Mouse (Mus musculus): ENCODE measurements around the gene Disp2.

DNA sequence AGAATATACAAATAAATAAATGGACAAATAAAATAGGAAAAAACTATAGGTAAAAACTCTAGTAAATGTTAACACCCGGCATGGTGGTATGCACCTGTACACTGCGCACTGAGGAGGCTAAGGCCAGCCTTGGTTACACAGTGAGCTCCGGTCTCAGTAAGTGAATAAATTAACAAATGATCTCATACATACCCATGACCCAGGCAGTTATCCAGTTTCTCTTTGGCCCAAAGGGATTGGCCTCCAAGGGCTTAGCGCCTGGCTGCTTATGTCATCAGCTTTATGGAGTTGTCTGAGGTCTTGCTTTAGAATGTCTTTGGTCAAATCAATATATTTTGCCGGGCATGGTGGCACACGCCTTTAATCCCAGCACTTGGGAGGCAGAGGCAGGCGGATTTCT lies 4.1 kb downstream of the Disp2 start:
- TF ChIP-seq CTCF (IDR thresholded peaks at IDR 0.05; ENCODE audit: low read depth) = no peak
- TF ChIP-seq EP300 (IDR thresholded peaks at IDR 0.05; ENCODE audit: low read depth) = no peak

Measured in heart, postnatal 0 days (tissue).